Comparison of ENCODE assay signal across 14 mouse cellular contexts in the genomic region with DNA sequence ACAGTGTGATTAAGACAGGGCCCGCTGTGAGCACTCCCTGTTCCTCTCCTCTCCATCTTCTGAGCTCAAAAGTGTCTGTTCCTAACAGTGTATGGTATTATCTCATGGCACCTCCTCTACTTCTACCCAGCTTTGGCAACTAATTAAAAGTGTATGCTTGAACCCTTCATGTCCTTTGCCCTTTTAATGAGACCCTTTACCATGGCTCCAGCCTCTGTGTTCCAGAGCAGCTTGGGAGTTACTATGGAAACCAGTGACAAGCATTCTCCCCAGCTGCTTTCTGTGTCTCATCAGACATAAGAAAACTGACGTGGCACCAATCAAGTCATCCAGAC.
DNase-seq lines count a peak whose midpoint lies in the region; ATAC-seq and TF ChIP-seq lines count a peak whose summit lies in the region.
"Had no signal": no experiment of that assay in that cellular context is flagged by ENCODE, and none has a peak within 500 bp of the region (broad histone marks: within the 10 kb centered on the region; RNA-seq: fewer than 3 reads in every experiment).

No protein-coding gene starts in this region.

- no peak for TF ChIP-seq CTCF in left cerebral cortex, adult 2 months (IDR thresholded peaks at IDR 0.05)

- intact Hi-C loops in left cerebral cortex, adult 2 months (cut with DNase I), result no loop called here
- intact Hi-C loops in left cerebral cortex, postnatal 36 days (cut with DNase I), result no loop called here

- no peaks in the 10 kb centered on the region for H3K9me3 ChIP-seq in forebrain, embryonic 15.5 days
- no peaks in the 10 kb centered on the region for H3K9me3 ChIP-seq in limb, embryonic 10.5 days (replicated peaks)
- H3K9me3 ChIP-seq in neural tube, embryonic 13.5 days, result no peaks in the 10 kb centered on the region

- no peaks in the 10 kb centered on the region for H3K27me3 ChIP-seq in forebrain, embryonic 15.5 days
- H3K27me3 ChIP-seq in limb, embryonic 10.5 days (ENCODE audit: low read depth, poor library complexity, severe bottlenecking), result no peaks in the 10 kb centered on the region
- no peaks in the 10 kb centered on the region for H3K27me3 ChIP-seq in neural tube, embryonic 13.5 days

- DNase-seq in embryo, embryonic 10.5 days (ENCODE audit: low spot score), result peak; percentile 81
- peak; percentile 32 for DNase-seq in limb, embryonic 10.5 days (ENCODE audit: low spot score)
- DNase-seq in cerebellum, postnatal 14 days, result no peak
- DNase-seq in adipocyte (ENCODE audit: low spot score), result no peak
- DNase-seq in left cerebral cortex, adult 2 months (ENCODE audit: extremely low spot score in 1 of 2, low spot score in 2 of 2), result no peak
- DNase-seq in left cerebral cortex, postnatal 36 days (ENCODE audit: low spot score in 2 of 2), result no peak
- DNase-seq: adrenal gland, adult 2 months; cerebellum, adult 11-12 months; gastrocnemius, adult 2 months; right cerebral cortex, postnatal 25 days had no signal

- H3K27ac ChIP-seq in forebrain, embryonic 15.5 days (replicated peaks), result peak overlapping the region; percentile 89
- no peak overlapping the region for H3K27ac ChIP-seq in limb, embryonic 10.5 days
- peak overlapping the region; percentile 18; the same call in 1 of the 2 replicates for H3K27ac ChIP-seq in neural tube, embryonic 13.5 days (replicated peaks)
- no peak overlapping the region for H3K27ac ChIP-seq in left cerebral cortex, adult 2 months
- H3K27ac ChIP-seq: gastrocnemius, adult 2 months had no signal

- no peak overlapping the region for H3K4me3 ChIP-seq in forebrain, embryonic 15.5 days
- no peak overlapping the region for H3K4me3 ChIP-seq in limb, embryonic 10.5 days
- H3K4me3 ChIP-seq in neural tube, embryonic 13.5 days, result no peak overlapping the region
- no peak overlapping the region for H3K4me3 ChIP-seq in left cerebral cortex, adult 2 months
- H3K4me3 ChIP-seq: gastrocnemius, adult 2 months had no signal

- no peak overlapping the region for H3K9ac ChIP-seq in forebrain, embryonic 15.5 days (replicated peaks)
- H3K9ac ChIP-seq in neural tube, embryonic 13.5 days, result no peak overlapping the region

- peak; percentile 89 for ATAC-seq in forebrain, embryonic 15.5 days (replicated peaks)
- no peak for ATAC-seq in neural tube, embryonic 13.5 days (ENCODE audit: low read depth)
- ATAC-seq: intestine, postnatal 0 days; lung, postnatal 0 days had no signal

- H3K4me2 ChIP-seq in forebrain, embryonic 15.5 days (replicated peaks), result 0 out of 2 replicates have a peak overlapping the region, but pooled peaks have one; percentile 6
- H3K4me2 ChIP-seq in neural tube, embryonic 13.5 days, result no peak overlapping the region

- H3K4me1 ChIP-seq in forebrain, embryonic 15.5 days, result peaks cover 11% of the 10 kb centered on the region
- peaks cover 5% of the 10 kb centered on the region for H3K4me1 ChIP-seq in limb, embryonic 10.5 days
- H3K4me1 ChIP-seq in neural tube, embryonic 13.5 days (replicated peaks), result peaks cover 6% of the 10 kb centered on the region

- WGBS in forebrain, embryonic 15.5 days, result 8% methylated on average over 2 of the region's 2 CpGs
- WGBS in limb, embryonic 10.5 days, result 31% methylated on average over 2 of the region's 2 CpGs
- WGBS in neural tube, embryonic 13.5 days, result 25% methylated on average over 2 of the region's 2 CpGs

- H3K36me3 ChIP-seq in forebrain, embryonic 15.5 days, result no peaks in the 10 kb centered on the region
- no peaks in the 10 kb centered on the region for H3K36me3 ChIP-seq in limb, embryonic 10.5 days
- H3K36me3 ChIP-seq in neural tube, embryonic 13.5 days, result no peaks in the 10 kb centered on the region

Comparison
In these comparisons a context has a peak if more than half of its experiments do, and no peak if none do; other contexts are left out.
1. DNase-seq: peak in embryo, embryonic 10.5 days (single experiment) and limb, embryonic 10.5 days (single experiment); none in cerebellum, postnatal 14 days (0 of 2), adipocyte (single experiment), left cerebral cortex, adult 2 months (0 of 2) and left cerebral cortex, postnatal 36 days (0 of 2).
2. H3K27ac ChIP-seq: peak in forebrain, embryonic 15.5 days (single experiment) and neural tube, embryonic 13.5 days (single experiment); none in limb, embryonic 10.5 days (single experiment) and left cerebral cortex, adult 2 months (single experiment).